Mouse (Mus musculus) forebrain, embryonic 15.5 days (tissue): Measurements from ENCODE around the gene Gm12216. TPM values are rescaled to one million over a fixed set of nuclear protein-coding genes. Genes with fewer than 3 reads are reported as not detected.

Experiments used
- ATAC-seq: fragments of 200-750 bp; cut with Nextera tagmentation; replicated peaks from 2 replicates; pipeline ENCODE4 v1.8.0; 2017; ENCODE audit warnings: mild to moderate bottlenecking, moderate TSS enrichment, moderate library complexity
- H3K27ac ChIP-seq: fragments of 300-500 bp; sonication (generic); replicated peaks from 2 replicates; pipeline ENCODE4 v1.5.1; 2015; ENCODE audit warnings: mild to moderate bottlenecking, inconsistent platforms
- H3K27me3 ChIP-seq: fragments of 300-500 bp; sonication (generic); 2 replicates; pipeline ENCODE4 v1.6.1; 2015; ENCODE audit warnings: inconsistent platforms
- H3K36me3 ChIP-seq: fragments of 300-500 bp; sonication (generic); 2 replicates; pipeline ENCODE4 v1.6.1; 2015; ENCODE audit warnings: mild to moderate bottlenecking, inconsistent platforms
- H3K4me1 ChIP-seq: fragments of 300-500 bp; sonication (generic); 2 replicates; pipeline ENCODE4 v1.6.1; 2015; ENCODE audit warnings: inconsistent platforms
- H3K4me2 ChIP-seq: fragments of 300-500 bp; sonication (generic); replicated peaks from 2 replicates; pipeline ENCODE4 v1.6.1; 2015; ENCODE audit warnings: mild to moderate bottlenecking, inconsistent platforms
- H3K4me3 ChIP-seq: fragments of 300-500 bp; sonication (generic); 2 replicates; pipeline ENCODE4 v1.5.1; 2015; ENCODE audit warnings: mild to moderate bottlenecking, inconsistent platforms
- H3K9ac ChIP-seq: fragments of 300-500 bp; sonication (generic); replicated peaks from 2 replicates; pipeline ENCODE4 v1.6.1; 2015; ENCODE audit warnings: mild to moderate bottlenecking, inconsistent platforms
- H3K9me3 ChIP-seq: fragments of 300-500 bp; sonication (generic); 2 replicates; pipeline ENCODE4 v1.6.1; 2016; ENCODE audit warnings: inconsistent platforms
- WGBS: fragments of 180-500 bp; shearing (Covaris S2); methylation state at CpG from one replicate; pipeline ENCODE4 v1.1.7; 2015; ENCODE audit warnings: mixed read lengths; 5-methylcytosine and 5-hydroxymethylcytosine counted together
- polyA plus RNA-seq: library from polyadenylated mRNA; unstranded; fragments of >200 nt; fragmentation: Nextera tagmentation; extraction: Ambion mirVana; gene quantifications from 2 replicates; pipeline ENCODE4 v1.2.1, GENCODE M21; 2015

Gene Gm12216
- polyA plus RNA-seq, 1 experiment from 2014 or later: not detected

DNA sequence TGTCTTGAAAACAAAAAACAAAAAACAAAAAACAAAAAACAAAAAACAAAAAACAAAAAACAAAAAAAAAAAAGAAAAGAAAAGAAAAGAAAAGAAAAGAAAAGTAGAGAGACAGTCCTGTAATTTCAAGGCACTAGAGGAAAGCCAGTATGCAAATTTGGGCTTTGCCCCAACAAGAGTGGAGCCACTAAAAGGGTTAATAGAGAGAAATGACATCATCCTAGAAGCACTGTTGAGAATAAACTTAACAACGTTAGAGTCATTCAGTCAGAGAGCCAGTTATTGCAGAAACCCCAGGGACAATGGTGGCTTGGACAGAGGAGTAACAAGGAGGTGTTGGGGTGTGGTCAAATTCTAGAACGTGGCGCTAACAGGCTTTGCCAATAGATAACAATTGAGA lies 44.2 kb downstream of the Gm12216 start:
- H3K4me2 ChIP-seq: no peak overlapping the region
- no peaks in the 10 kb centered on the region for H3K9me3 ChIP-seq
- no peaks in the 10 kb centered on the region for H3K36me3 ChIP-seq
- ATAC-seq: no peak
- H3K27me3 ChIP-seq: no peaks in the 10 kb centered on the region
- no peak overlapping the region for H3K9ac ChIP-seq
- no peaks in the 10 kb centered on the region for H3K4me1 ChIP-seq
- WGBS: 62% methylated on average over 3 of the region's 3 CpGs
- no peak overlapping the region for H3K27ac ChIP-seq
- no peak overlapping the region for H3K4me3 ChIP-seq

DNA sequence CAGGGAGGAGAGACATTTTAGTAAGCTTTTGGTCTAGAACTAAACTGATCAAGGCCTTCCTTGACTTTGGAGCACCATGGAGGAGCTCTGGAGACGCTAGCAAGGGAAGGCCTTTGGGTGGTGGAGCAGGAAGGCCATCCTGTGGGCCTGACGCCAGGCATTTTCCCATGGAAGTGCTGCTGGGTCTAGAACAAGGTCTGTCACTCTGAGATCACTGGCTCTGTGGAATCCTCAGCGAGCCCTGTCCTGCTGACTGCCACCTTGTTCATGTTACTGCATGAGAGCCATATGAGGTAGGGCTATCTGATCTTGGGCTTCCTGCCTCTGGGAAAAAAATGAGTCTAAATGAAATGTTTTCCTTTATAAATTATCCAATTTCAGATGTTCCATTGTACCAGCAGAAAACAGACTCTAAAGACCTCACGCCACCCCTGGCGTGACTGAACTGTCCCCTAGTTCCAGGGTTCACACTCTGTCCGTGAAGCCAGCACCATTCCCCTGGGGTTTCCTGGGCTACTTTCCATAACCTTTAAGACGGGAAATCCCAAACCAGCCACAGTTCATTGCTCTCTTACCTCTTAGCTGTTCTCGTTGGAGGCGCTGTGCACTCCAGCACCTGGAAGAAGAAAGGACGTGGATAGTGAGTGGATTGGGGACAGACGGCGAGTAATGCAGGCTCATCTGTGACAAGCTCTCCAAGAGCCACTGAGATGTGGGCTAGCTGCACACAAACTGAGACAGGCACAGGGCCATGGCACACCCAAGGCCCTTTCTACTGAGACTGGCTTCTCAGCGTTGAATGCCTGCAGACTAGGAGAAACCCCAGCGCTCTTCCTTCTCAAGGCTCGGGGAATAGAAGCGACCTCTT lies 45.8 kb downstream of the Gm12216 start:
- Histone ChIP-seq H3K4me2 (no peak overlapping the region), H3K9ac (no peak overlapping the region), H3K27ac (no peak overlapping the region), H3K36me3 (no peaks in the 10 kb centered on the region), H3K4me1 (no peaks in the 10 kb centered on the region), H3K27me3 (no peaks in the 10 kb centered on the region), H3K9me3 (no peaks in the 10 kb centered on the region), H3K4me3 (no peak overlapping the region)
- 89% methylated on average over 16 of the region's 16 CpGs for WGBS
- ATAC-seq: no peak

DNA sequence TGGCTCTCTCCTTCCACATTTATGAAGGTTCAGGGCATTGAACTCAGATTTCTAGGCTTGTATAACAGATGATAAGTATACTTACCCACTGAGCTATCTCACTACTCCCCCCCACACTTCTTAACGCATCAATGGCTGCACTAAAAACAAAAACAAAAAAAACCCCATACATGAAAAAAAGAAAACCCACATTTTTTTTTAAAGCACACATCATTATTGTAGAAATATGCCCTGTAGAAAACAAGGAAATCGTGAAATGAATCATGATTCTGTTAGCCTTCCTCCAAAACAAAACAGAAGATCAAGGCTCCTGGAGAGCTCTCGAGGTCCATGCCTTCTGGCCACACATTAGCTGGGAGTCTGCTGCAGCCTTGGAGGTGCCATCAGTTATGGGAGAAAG lies 47.7 kb downstream of the Gm12216 start:
- H3K27me3 ChIP-seq: no peaks in the 10 kb centered on the region
- H3K4me1 ChIP-seq: no peaks in the 10 kb centered on the region
- H3K36me3 ChIP-seq: no peaks in the 10 kb centered on the region
- H3K4me2 ChIP-seq: no peak overlapping the region
- H3K4me3 ChIP-seq: no peak overlapping the region
- no peaks in the 10 kb centered on the region for H3K9me3 ChIP-seq
- 80% methylated on average over 3 of the region's 3 CpGs for WGBS
- ATAC-seq: no peak
- no peak overlapping the region for H3K27ac ChIP-seq
- H3K9ac ChIP-seq: no peak overlapping the region

DNA sequence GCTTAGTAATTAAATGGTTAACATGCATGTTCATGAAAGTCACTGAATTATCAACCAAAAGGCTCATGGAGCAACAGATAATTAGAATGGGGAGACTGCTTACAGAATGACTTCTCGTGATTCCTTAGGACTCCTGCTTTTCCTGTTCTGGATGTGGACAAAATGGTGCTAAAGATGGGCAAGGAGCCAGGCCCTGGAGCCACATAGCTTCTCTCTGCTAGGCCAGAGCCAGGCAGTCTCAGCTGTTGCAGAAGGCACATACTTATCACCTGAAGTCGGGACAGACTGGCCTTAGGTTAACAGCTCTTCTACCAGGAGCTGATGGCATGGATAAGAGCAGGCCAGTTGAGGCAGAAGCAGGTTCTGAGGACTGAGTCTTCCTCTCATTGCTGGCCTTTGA lies 48.3 kb downstream of the Gm12216 start:
- Histone ChIP-seq H3K4me1 (no peaks in the 10 kb centered on the region), H3K4me3 (no peak overlapping the region), H3K4me2 (no peak overlapping the region), H3K9ac (no peak overlapping the region), H3K9me3 (no peaks in the 10 kb centered on the region), H3K27ac (no peak overlapping the region), H3K27me3 (no peaks in the 10 kb centered on the region), H3K36me3 (no peaks in the 10 kb centered on the region)
- WGBS: 67% methylated on average over 2 of the region's 2 CpGs
- no peak for ATAC-seq

DNA sequence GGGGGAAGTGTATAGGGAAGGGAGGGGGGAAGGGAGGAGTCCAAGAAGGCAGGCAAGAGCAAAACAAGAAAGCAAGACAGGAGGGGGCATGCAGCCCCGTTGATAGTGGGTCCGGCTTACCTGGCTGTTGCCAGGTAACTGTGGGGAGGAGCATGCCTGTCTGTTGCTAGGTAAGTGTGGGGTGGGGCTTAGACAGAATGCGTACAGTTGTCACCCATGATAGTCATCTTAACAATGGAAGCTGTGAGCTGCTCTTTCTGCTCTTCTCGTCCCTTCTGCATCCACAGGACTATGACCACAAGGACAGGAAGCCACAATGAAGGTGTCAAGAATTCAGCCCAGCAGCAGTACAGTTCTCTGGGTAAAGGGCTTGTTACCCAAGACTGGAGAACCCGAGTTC lies 48.9 kb downstream of the Gm12216 start:
- 61% methylated on average over 5 of the region's 5 CpGs for WGBS
- ATAC-seq: no peak

DNA sequence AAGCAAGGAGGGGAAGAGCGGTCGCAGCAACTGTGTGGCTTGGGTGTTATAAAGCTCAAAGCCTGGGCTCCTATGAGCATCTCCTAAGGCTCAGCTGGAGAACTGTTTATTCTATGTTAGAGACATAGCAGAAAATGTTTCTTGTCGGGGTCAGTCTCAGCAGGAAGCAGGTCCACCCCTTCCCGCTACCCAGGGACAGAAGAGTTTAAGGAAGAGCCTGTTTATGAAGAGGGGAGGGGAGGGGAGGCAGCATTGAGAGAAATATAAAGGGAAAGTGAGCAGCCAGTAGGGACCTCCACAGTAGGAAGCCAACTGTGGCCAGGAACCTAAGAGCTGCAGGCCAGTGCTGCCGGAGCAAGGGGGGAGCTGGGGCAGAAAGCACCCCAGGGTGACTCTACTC lies 49.7 kb downstream of the Gm12216 start:
- no peak overlapping the region for H3K9ac ChIP-seq
- no peak overlapping the region for H3K4me2 ChIP-seq
- no peaks in the 10 kb centered on the region for H3K27me3 ChIP-seq
- H3K4me1 ChIP-seq: no peaks in the 10 kb centered on the region
- WGBS: 51% methylated on average over 5 of the region's 5 CpGs
- H3K27ac ChIP-seq: no peak overlapping the region
- H3K9me3 ChIP-seq: no peaks in the 10 kb centered on the region
- ATAC-seq: no peak
- H3K36me3 ChIP-seq: no peaks in the 10 kb centered on the region
- no peak overlapping the region for H3K4me3 ChIP-seq

More for the DNA sequence above, 48.9 kb downstream of the Gm12216 start:
- Histone ChIP-seq H3K4me2 (no peak overlapping the region), H3K9ac (no peak overlapping the region), H3K9me3 (no peaks in the 10 kb centered on the region), H3K36me3 (no peaks in the 10 kb centered on the region), H3K4me3 (no peak overlapping the region), H3K27ac (no peak overlapping the region), H3K4me1 (no peaks in the 10 kb centered on the region), H3K27me3 (no peaks in the 10 kb centered on the region)

DNA sequence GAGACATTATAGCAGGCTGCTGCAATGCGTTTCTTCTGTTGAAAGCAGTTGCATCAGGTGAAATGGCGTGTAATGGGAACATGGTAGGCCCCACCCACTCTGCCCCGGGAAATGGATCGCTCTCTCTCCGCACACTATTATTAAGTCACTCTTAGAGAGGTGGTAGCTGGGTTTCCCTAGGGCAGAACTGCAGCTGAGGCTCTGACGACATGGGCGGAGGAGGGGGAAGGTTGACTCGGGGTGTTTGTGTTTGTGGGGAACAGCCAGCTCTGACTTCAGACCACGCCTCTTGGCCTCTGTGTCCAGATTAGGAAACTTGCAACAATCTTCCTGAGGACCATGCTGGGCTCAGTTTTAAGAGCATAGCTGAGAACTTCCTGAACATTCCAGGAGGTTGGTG lies 53.3 kb downstream of the Gm12216 start:
- Histone ChIP-seq H3K36me3 (no peaks in the 10 kb centered on the region), H3K4me3 (no peak overlapping the region), H3K27me3 (no peaks in the 10 kb centered on the region), H3K9me3 (no peaks in the 10 kb centered on the region), H3K9ac (no peak overlapping the region), H3K4me2 (no peak overlapping the region), H3K27ac (no peak overlapping the region), H3K4me1 (no peaks in the 10 kb centered on the region)
- 76% methylated on average over 9 of the region's 9 CpGs for WGBS
- ATAC-seq: no peak

DNA sequence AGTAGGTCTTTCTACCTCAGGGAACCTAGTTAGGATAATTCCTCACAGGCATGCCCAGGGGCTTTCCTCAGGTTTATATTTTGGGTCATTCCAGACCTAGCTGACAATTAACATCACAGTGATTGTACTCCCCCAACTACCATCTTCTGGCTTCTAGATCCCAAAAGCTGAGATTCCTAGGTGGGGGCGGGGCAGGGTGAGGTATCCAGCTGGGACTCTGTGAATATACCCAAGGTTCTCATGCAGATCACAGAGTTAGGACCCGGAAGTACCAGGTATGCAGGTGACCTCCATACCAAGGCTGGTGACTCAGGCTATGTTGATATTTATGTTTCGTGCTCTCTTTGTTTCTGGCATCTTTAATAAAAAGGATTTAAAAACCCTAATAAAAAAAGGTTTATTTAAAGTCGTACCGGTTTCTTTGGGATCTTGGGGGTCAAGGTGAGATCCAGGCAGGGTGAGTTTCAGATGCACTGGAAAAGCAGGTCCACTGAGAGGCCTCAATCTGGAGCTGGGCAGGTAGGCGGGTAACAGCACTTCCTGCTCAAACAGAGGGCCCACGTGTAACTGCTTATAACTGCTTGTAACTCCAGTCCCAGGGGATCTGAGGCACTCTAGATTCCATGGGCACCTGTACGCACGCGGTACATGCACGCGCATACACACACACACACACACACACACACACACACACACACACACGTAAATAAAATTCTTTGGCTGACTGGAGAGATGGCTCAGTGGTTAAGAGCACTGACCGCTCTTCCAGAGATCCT lies 54.3 kb downstream of the Gm12216 start:
- Histone ChIP-seq H3K9me3 (no peaks in the 10 kb centered on the region), H3K4me1 (no peaks in the 10 kb centered on the region), H3K36me3 (no peaks in the 10 kb centered on the region), H3K4me2 (no peak overlapping the region), H3K27me3 (no peaks in the 10 kb centered on the region), H3K9ac (no peak overlapping the region), H3K4me3 (no peak overlapping the region), H3K27ac (no peak overlapping the region)
- WGBS: 90% methylated on average over 14 of the region's 14 CpGs
- no peak for ATAC-seq

DNA sequence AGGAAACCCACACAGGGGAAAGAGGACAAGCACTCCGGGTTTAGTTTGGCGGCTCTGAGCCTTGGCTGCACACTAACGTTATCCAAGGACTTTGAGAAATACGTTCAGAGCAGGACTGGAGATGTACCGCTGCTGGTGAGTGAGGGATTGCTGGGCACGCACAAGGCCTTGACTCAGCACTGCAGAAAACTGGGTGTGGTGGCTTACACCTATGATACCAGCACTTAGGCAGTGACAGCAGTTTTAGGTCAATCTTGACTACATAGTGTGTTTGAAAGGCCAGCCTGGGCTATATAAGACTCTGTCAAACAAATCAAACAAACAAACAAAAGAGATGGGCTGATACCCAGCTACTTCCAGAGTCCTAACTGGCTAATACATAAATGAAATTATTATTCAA lies 55.6 kb downstream of the Gm12216 start:
- Histone ChIP-seq H3K9me3 (no peaks in the 10 kb centered on the region), H3K4me2 (no peak overlapping the region), H3K27me3 (no peaks in the 10 kb centered on the region), H3K4me1 (no peaks in the 10 kb centered on the region), H3K9ac (no peak overlapping the region), H3K27ac (no peak overlapping the region), H3K36me3 (no peaks in the 10 kb centered on the region), H3K4me3 (no peak overlapping the region)
- 86% methylated on average over 6 of the region's 6 CpGs for WGBS
- ATAC-seq: no peak

DNA sequence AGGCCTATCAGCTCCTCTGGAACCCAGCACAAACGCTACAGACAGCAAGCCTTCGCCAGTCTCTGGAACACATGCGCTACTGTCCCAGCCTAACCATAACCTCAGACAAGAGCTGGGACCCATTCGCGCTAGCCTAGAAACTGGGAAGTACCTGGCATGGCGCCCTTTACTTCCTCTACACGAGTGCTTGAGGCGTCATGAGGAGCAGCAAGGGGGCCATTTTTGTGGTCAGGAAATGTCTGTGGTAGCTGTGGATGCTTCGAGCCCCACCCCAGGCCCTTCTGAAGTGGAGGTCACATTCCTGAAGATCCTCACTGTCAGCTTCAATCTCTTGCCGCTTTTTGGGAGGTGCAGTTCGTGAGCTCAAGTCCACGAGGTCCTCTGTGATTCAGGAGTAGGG lies 56.0 kb downstream of the Gm12216 start:
- H3K4me3 ChIP-seq: no peak overlapping the region
- no peak for ATAC-seq
- H3K4me2 ChIP-seq: no peak overlapping the region
- no peaks in the 10 kb centered on the region for H3K27me3 ChIP-seq
- H3K27ac ChIP-seq: no peak overlapping the region
- H3K9me3 ChIP-seq: no peaks in the 10 kb centered on the region
- H3K4me1 ChIP-seq: no peaks in the 10 kb centered on the region
- 89% methylated on average over 12 of the region's 12 CpGs for WGBS
- H3K9ac ChIP-seq: no peak overlapping the region
- H3K36me3 ChIP-seq: no peaks in the 10 kb centered on the region

DNA sequence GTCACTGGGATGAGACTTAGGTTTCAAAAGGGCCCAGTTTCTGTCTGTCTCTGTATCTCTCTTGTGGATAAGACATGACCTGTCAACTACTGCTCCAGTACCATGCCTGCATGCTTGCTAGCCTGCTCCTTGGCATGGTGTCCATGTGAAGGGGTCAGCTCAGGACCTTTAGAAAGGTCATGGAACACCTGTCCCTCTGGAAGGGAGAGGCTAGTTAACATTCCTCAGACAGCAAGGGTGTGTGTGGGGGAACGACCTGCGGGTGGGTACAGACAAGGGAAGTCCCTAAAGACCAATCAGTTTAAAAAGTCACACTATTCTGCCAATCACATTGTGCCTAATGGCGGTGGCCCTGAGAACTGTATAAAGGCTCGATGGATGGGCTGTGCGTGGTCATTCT lies 58.1 kb downstream of the Gm12216 start:
- no peak for ATAC-seq
- Histone ChIP-seq H3K36me3 (no peaks in the 10 kb centered on the region), H3K4me3 (no peak overlapping the region), H3K27ac (no peak overlapping the region), H3K4me1 (no peaks in the 10 kb centered on the region), H3K4me2 (no peak overlapping the region), H3K9ac (no peak overlapping the region), H3K9me3 (no peaks in the 10 kb centered on the region), H3K27me3 (no peaks in the 10 kb centered on the region)
- WGBS: 92% methylated on average over 5 of the region's 5 CpGs

DNA sequence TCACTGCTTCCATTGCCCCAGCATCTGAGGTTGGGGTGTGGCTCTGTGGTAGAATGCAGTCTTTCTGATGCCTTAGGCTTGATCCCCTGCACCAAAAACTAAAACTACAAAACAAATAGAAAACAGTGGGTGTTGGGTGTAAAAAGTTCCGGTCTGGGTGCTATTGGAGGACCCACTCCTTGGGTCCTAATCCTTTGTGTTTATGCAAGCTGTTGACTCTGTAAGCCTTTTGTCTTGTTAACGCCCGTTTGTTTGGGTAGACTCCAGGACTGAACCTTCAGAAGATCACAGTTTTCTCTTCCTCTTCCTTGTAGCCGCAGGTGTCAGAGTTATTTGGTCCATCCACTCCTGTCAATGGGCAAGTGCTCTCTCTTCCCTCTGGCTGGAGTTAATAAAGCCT lies 59.0 kb downstream of the Gm12216 start:
- H3K9ac ChIP-seq: no peak overlapping the region
- no peaks in the 10 kb centered on the region for H3K4me1 ChIP-seq
- ATAC-seq: no peak
- no peaks in the 10 kb centered on the region for H3K9me3 ChIP-seq
- no peak overlapping the region for H3K27ac ChIP-seq
- H3K4me2 ChIP-seq: no peak overlapping the region
- WGBS: 67% methylated on average over 4 of the region's 4 CpGs
- no peaks in the 10 kb centered on the region for H3K36me3 ChIP-seq
- no peaks in the 10 kb centered on the region for H3K27me3 ChIP-seq
- no peak overlapping the region for H3K4me3 ChIP-seq
